Comparison of ENCODE assay signal across 14 mouse cellular contexts in genomic region chr13:70778872-70779554, GRCm38 (mm10).
DNase-seq lines count a peak whose midpoint lies in the region; ATAC-seq lines count a peak whose summit lies in the region.
"Had no signal": no experiment of that assay in that cellular context is flagged by ENCODE, and none has a peak within 500 bp of the region (broad histone marks: within the 10 kb centered on the region; RNA-seq: fewer than 3 reads in every experiment).

No protein-coding gene starts in this region.

- DNase-seq in kidney, adult 11 months: no peak
- DNase-seq in adipocyte (ENCODE audit: low spot score): peak; percentile 24
- no peak for DNase-seq in cerebellum, adult 9-10 months
- DNase-seq in layer of hippocampus, adult 9-11 months: no peak
- DNase-seq: cerebellum, adult 2 months; left cerebral cortex, postnatal 4 days; lung, adult 2 months; retina, postnatal 1 day; thymus, adult 18-20 months had no signal

- no peaks in the 10 kb centered on the region for H3K27me3 ChIP-seq in kidney, embryonic 15.5 days
- peaks cover 14% of the 10 kb centered on the region; the same call in 1 of the 2 replicates for H3K27me3 ChIP-seq in embryonic facial prominence, embryonic 13.5 days
- H3K27me3 ChIP-seq in limb, embryonic 13.5 days: no peaks in the 10 kb centered on the region

- peaks cover 17% of the 10 kb centered on the region; the same call in 1 of the 2 replicates for H3K36me3 ChIP-seq in kidney, embryonic 15.5 days
- no peaks in the 10 kb centered on the region for H3K36me3 ChIP-seq in embryonic facial prominence, embryonic 13.5 days
- H3K36me3 ChIP-seq in limb, embryonic 13.5 days: no peaks in the 10 kb centered on the region

- no peak overlapping the region for H3K4me3 ChIP-seq in kidney, embryonic 15.5 days (replicated peaks)
- no peak overlapping the region for H3K4me3 ChIP-seq in embryonic facial prominence, embryonic 13.5 days
- no peak overlapping the region for H3K4me3 ChIP-seq in limb, embryonic 13.5 days

- 0 out of 2 replicates have a peak overlapping the region, but pooled peaks have one; percentile 8 for H3K4me2 ChIP-seq in kidney, embryonic 15.5 days
- no peak overlapping the region for H3K4me2 ChIP-seq in embryonic facial prominence, embryonic 13.5 days
- no peak overlapping the region for H3K4me2 ChIP-seq in limb, embryonic 13.5 days (replicated peaks)
- H3K4me2 ChIP-seq: midbrain, embryonic 11.5 days had no signal

- 13% methylated on average over 9 of the region's 9 CpGs for WGBS in kidney, embryonic 15.5 days
- 11% methylated on average over 9 of the region's 9 CpGs for WGBS in embryonic facial prominence, embryonic 13.5 days
- 23% methylated on average over 9 of the region's 9 CpGs for WGBS in limb, embryonic 13.5 days

- no peak overlapping the region for H3K9ac ChIP-seq in kidney, embryonic 15.5 days
- H3K9ac ChIP-seq in embryonic facial prominence, embryonic 13.5 days: no peak overlapping the region
- no peak overlapping the region for H3K9ac ChIP-seq in limb, embryonic 13.5 days

- ATAC-seq in kidney, embryonic 15.5 days (replicated peaks; ENCODE audit: low FRiP score): peak; percentile 60
- ATAC-seq in embryonic facial prominence, embryonic 13.5 days (ENCODE audit: insufficient number of reproducible peaks, insufficient read depth, low FRiP score, low TSS enrichment, low read depth): 0 out of 2 replicates have a peak, but pooled peaks have one; percentile 56
- peak; percentile 15; the same call in 1 of the 2 replicates for ATAC-seq in limb, embryonic 13.5 days (ENCODE audit: low FRiP score, low read depth)
- ATAC-seq: inflammation-experienced regulatory T-cells, adult 6 months had no signal

- peaks cover 13% of the 10 kb centered on the region for H3K4me1 ChIP-seq in kidney, embryonic 15.5 days
- peaks cover 24% of the 10 kb centered on the region for H3K4me1 ChIP-seq in embryonic facial prominence, embryonic 13.5 days
- H3K4me1 ChIP-seq in limb, embryonic 13.5 days: peaks cover 7% of the 10 kb centered on the region; the same call in 1 of the 2 replicates

- 0 out of 2 replicates have a peak overlapping the region, but pooled peaks have one; percentile 20 for H3K27ac ChIP-seq in kidney, embryonic 15.5 days
- no peak overlapping the region for H3K27ac ChIP-seq in embryonic facial prominence, embryonic 13.5 days
- no peak overlapping the region for H3K27ac ChIP-seq in limb, embryonic 13.5 days

- H3K9me3 ChIP-seq in kidney, embryonic 15.5 days (replicated peaks): no peaks in the 10 kb centered on the region
- H3K9me3 ChIP-seq in embryonic facial prominence, embryonic 13.5 days: no peaks in the 10 kb centered on the region
- no peaks in the 10 kb centered on the region for H3K9me3 ChIP-seq in limb, embryonic 13.5 days
